Mouse (Mus musculus): ENCODE measurements around the gene Peli1. TPM values are rescaled to one million over a fixed set of nuclear protein-coding genes. Genes with fewer than 3 reads are reported as not detected.

Gene Peli1
- polyA plus RNA-seq, 1 experiment from 2014 or later, result 23.8 TPM

DNA sequence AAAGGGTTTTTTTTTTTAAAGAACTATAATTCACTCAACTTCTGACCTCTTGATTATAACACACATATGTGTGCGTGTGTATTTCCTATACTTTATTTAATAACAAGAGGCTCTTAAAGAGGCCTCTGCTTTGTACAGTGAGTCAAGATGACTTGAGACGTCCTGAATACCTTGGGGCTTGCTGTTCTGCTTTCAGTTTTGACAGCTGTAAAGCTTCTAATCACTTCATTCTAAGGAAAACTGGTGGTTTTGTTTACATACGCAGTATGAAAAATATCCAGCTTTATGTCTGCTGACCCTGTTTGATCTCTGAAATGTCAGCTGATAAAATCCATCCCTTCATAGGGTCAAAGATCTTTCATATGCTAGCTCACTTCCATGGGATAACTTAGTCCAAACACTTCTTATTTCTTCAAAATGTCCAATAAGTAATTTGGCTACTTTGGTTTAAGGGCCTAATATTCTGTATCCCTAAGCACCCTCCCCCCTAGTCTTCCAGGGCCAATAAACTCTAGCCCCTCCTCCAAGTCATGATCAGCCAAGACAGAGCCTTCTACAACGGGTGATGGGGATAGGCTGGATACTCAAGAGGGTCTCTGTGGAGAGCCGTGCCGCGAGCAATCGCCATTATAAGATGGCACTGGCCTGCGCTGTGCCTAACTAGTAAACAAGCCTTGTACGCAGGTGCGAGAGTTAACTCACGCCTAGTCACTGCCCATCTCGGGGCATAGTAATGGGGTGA is 34.8 kb upstream of the Peli1 start:
- TF ChIP-seq EP300 (optimal IDR thresholded peaks at IDR 0.05) (no peak), CTCF (IDR thresholded peaks at IDR 0.05; ENCODE audit: low read depth) (no peak)
- H3K27ac ChIP-seq (replicated peaks), result no peak overlapping the region
- no peaks in the 10 kb centered on the region for H3K36me3 ChIP-seq (ENCODE audit: control insufficient read depth, insufficient read depth, low read length)
- 74% methylated on average over 13 of the region's 13 CpGs for WGBS
- no peaks in the 10 kb centered on the region for H3K27me3 ChIP-seq (ENCODE audit: control insufficient read depth, insufficient read depth, low read length)
- ATAC-seq (ENCODE audit: low FRiP score, low TSS enrichment) (no peak), DNase-seq (ENCODE audit: low spot score) (no peak)
- H3K4me1 ChIP-seq (replicated peaks; ENCODE audit: control insufficient read depth, insufficient read depth), result no peaks in the 10 kb centered on the region
- no peaks in the 10 kb centered on the region for H3K9me3 ChIP-seq (ENCODE audit: control insufficient read depth, low read length)
- H3K4me2 ChIP-seq (replicated peaks; ENCODE audit: low read depth), result no peak overlapping the region
- no peak overlapping the region for H3K9ac ChIP-seq (ENCODE audit: low read length)
- H3K4me3 ChIP-seq (ENCODE audit: low read depth, low read length), result no peak overlapping the region

DNA sequence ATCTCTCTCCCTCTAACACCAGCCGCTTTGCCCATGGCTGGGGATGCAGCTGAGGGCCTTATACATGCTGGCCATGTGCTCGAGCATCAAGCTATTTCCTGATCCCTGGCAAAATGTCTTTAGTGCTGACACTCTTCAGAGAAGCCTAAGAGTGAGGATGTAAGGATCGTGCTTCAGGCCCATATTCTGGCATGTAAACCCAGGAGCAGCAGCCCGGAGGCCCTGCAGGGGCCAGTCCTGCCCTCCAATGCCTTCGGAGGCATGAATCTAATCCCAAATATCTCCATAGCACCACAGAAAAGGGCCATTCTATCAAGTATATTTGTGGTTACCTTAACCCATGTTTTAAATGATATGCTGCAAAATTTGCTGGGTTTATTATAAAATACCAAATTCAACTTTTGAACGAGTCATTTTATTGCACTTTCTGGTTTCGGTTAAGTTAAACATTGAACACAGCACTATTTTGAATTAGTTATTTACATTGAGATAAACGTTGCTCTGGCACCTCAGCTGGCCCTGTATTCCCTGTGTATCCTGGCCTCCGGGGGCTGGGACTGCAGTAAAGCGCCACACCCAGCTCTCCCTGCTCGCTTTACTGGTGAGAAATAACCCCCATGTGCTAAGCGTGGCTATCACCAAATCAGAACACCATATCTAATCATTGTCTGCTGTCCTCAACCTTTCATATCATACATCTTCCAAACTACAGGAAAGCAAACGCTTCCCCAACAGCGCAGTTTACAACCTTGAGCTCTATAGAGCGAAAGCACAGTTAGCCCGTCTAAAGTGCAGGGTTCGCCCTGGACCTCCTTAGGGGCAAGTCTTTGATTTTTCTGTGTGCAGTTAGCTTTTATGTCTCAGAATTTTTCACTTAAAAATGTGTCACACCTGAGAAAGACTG is 33.3 kb upstream of the Peli1 start:
- Histone ChIP-seq H3K27me3 (ENCODE audit: control insufficient read depth, insufficient read depth, low read length) (no peaks in the 10 kb centered on the region), H3K9ac (ENCODE audit: low read length) (no peak overlapping the region), H3K4me3 (ENCODE audit: low read depth, low read length) (no peak overlapping the region), H3K27ac (replicated peaks) (peak overlapping the region; percentile 20; the same call in 1 of the 2 replicates), H3K36me3 (ENCODE audit: control insufficient read depth, insufficient read depth, low read length) (no peaks in the 10 kb centered on the region), H3K4me1 (replicated peaks; ENCODE audit: control insufficient read depth, insufficient read depth) (no peaks in the 10 kb centered on the region), H3K4me2 (replicated peaks; ENCODE audit: low read depth) (peak overlapping the region; percentile 36), H3K9me3 (ENCODE audit: control insufficient read depth, low read length) (no peaks in the 10 kb centered on the region)
- TF ChIP-seq CTCF (IDR thresholded peaks at IDR 0.05; ENCODE audit: low read depth), result no peak
- no peak for TF ChIP-seq EP300 (optimal IDR thresholded peaks at IDR 0.05)
- WGBS, result 47% methylated on average over 17 of the region's 17 CpGs
- DNase-seq (ENCODE audit: low spot score), result peak; percentile 69
- peak; percentile 84 for ATAC-seq (ENCODE audit: low FRiP score, low TSS enrichment)

DNA sequence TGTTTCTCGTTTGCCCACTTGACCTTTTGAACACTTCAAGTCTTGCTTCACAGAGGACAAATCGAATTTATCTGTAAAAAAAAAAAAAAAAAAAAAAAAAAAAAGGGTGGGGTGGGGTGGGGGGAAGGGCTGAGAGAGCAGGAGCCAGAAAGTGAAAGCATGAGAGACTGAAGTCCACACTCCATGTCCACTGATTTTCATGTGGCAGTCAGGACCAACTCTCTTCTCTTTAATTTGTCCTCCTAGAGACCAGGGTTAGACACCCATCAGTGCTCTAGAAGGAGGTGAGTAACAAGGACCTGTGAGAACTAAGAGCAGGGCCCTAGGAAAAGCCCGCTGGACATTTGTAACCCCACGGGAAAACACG is 32.7 kb upstream of the Peli1 start:
- TF ChIP-seq EP300 (optimal IDR thresholded peaks at IDR 0.05) (no peak), CTCF (IDR thresholded peaks at IDR 0.05; ENCODE audit: low read depth) (no peak)
- Histone ChIP-seq H3K4me2 (replicated peaks; ENCODE audit: low read depth) (no peak overlapping the region), H3K9me3 (ENCODE audit: control insufficient read depth, low read length) (no peaks in the 10 kb centered on the region), H3K36me3 (ENCODE audit: control insufficient read depth, insufficient read depth, low read length) (no peaks in the 10 kb centered on the region), H3K27me3 (ENCODE audit: control insufficient read depth, insufficient read depth, low read length) (no peaks in the 10 kb centered on the region), H3K4me1 (replicated peaks; ENCODE audit: control insufficient read depth, insufficient read depth) (no peaks in the 10 kb centered on the region), H3K9ac (ENCODE audit: low read length) (no peak overlapping the region), H3K4me3 (ENCODE audit: low read depth, low read length) (no peak overlapping the region), H3K27ac (replicated peaks) (no peak overlapping the region)
- DNase-seq (ENCODE audit: low spot score), result no peak
- 73% methylated on average over 5 of the region's 5 CpGs for WGBS
- ATAC-seq (ENCODE audit: low FRiP score, low TSS enrichment), result 0 out of 2 replicates have a peak, but pooled peaks have one; percentile 41

- H3K36me3 ChIP-seq (ENCODE audit: control insufficient read depth, insufficient read depth, low read length), result no peaks in the 10 kb centered on the region
- H3K9me3 ChIP-seq (ENCODE audit: control insufficient read depth, low read length), result no peaks in the 10 kb centered on the region
- WGBS, result 82% methylated on average over 7 of the region's 7 CpGs
- ATAC-seq (ENCODE audit: low FRiP score, low TSS enrichment) (no peak), DNase-seq (ENCODE audit: low spot score) (no peak)
- no peaks in the 10 kb centered on the region for H3K4me1 ChIP-seq (replicated peaks; ENCODE audit: control insufficient read depth, insufficient read depth)
- H3K4me3 ChIP-seq (ENCODE audit: low read depth, low read length), result no peak overlapping the region
- no peak overlapping the region for H3K9ac ChIP-seq (ENCODE audit: low read length)
- no peaks in the 10 kb centered on the region for H3K27me3 ChIP-seq (ENCODE audit: control insufficient read depth, insufficient read depth, low read length)
- TF ChIP-seq CTCF (IDR thresholded peaks at IDR 0.05; ENCODE audit: low read depth), result no peak
- TF ChIP-seq EP300 (optimal IDR thresholded peaks at IDR 0.05), result no peak
- no peak overlapping the region for H3K27ac ChIP-seq (replicated peaks)
- no peak overlapping the region for H3K4me2 ChIP-seq (replicated peaks; ENCODE audit: low read depth)
Observed at GRCm38 (mm10) chr11:21060386-21061074, 30.6 kb upstream of the Peli1 start.

DNA sequence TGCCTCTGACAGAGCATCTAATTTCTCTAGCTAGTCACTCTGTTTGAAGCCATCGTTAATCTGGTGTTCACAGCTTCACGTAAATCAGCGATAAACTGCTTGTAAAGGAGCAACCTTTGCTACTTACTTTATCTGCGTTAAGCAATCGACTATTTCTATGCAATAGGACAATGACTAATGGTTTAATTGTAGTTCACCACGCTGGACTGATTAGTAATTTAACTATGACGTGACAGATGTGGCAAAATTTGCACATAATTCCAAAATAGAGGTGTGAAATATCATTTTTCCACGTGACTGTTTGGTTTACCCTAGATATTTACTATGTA is 30.1 kb upstream of the Peli1 start:
- Histone ChIP-seq H3K27ac (replicated peaks) (no peak overlapping the region), H3K4me3 (ENCODE audit: low read depth, low read length) (no peak overlapping the region), H3K36me3 (ENCODE audit: control insufficient read depth, insufficient read depth, low read length) (no peaks in the 10 kb centered on the region), H3K27me3 (ENCODE audit: control insufficient read depth, insufficient read depth, low read length) (no peaks in the 10 kb centered on the region), H3K4me2 (replicated peaks; ENCODE audit: low read depth) (no peak overlapping the region), H3K9ac (ENCODE audit: low read length) (no peak overlapping the region), H3K4me1 (replicated peaks; ENCODE audit: control insufficient read depth, insufficient read depth) (no peaks in the 10 kb centered on the region), H3K9me3 (ENCODE audit: control insufficient read depth, low read length) (no peaks in the 10 kb centered on the region)
- TF ChIP-seq EP300 (optimal IDR thresholded peaks at IDR 0.05) (no peak), CTCF (IDR thresholded peaks at IDR 0.05; ENCODE audit: low read depth) (no peak)
- DNase-seq (ENCODE audit: low spot score) (no peak), ATAC-seq (ENCODE audit: low FRiP score, low TSS enrichment) (no peak)
- WGBS, result 60% methylated on average over 8 of the region's 8 CpGs

Data from stomach, postnatal 0 days (tissue).